Mouse (Mus musculus) cerebellum, adult 8-10 months (tissue): ENCODE results near the gene Mgme1.
A peak's percentile ranks its signal among the peaks of the same experiment; 100 is the strongest.

Experiments
- DNase-seq: peaks from one replicate; pipeline ENCODE4 v3.0.0; 2022

The Mgme1 gene

GRCm38 (mm10) chr2:144265120-144265488, 5.4 kb upstream of the Mgme1 start:
- DNase-seq: no peak

DNA sequence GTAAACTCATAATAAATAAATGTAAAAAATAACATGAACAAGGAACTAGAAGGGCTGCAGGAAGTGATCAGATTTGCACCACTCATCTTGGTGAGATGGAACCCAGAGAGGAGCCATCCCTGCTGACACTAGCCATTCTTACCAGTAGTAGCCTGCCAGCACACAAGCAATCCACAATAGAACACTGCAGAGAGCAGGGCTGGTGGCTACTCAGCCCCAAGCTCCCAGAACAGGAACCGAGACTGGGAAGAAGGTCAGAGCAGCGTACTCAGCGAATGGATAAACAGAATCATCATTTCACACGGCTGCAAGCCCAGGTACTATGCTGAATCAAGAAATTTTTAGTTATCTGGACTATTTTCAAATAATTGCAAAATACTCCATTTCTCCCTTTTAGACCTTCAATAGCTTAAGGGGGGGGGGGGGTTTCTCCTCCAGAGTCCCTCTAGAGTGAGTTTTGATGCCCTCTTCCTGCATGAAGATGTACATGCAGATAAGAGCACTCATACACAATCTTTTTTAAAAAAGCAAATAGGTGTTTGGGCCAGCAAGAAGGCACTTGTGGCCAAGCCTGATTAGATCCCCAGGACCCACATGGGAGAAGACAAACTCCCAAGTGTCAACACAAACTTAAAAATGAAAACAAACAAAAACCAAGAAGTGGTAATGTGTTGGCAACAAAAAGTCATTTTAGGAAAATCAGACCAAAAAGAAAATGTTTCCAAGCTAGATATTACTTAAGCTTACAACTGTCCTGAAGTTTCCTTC, 4.4 kb upstream of the Mgme1 start:
- DNase-seq: no peak

GRCm38 (mm10) chr2:144267004-144267730, 3.3 kb upstream of the Mgme1 start:
- DNase-seq: no peak

GRCm38 (mm10) chr2:144267731-144268015, 2.8 kb upstream of the Mgme1 start:
- no peak for DNase-seq

DNA sequence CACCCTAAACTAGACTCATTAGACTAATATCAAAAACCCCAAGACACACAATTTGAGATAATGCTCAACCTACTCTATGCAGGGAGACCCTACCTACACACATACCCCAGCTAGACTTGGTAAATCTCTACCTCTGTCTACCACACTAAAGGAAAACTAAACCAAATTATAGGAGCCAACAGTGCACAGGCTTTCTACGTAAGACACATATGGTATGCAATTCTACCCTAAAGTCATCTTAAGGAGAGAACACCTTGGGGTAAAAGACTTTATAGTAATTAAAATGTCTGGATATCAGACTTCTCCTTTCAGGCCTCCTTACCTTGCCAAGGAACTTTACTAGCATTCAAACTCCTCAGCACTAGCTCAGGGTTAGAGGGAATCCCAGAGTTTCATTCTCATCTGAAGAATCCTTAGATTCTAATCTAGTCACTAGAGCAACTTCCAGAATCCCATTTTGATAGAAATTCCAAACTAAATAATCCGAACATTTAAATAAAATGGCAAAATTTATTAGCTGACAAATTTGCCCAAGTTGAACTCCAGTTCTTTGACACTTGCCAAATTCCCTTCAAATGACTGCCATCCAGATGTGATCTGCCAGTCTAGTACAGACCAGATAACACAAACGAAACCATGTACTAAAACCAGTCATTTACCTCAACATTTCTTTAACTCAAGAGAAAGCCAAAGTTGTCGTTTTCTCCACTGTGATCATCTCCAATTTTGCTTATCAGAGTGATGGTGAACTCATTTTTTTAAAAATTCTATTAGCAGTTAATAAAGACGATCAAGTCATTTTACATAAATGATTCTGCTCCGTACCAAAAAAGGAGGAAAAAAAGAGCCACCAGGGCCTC, 1.8 kb upstream of the Mgme1 start:
- no peak for DNase-seq

DNA sequence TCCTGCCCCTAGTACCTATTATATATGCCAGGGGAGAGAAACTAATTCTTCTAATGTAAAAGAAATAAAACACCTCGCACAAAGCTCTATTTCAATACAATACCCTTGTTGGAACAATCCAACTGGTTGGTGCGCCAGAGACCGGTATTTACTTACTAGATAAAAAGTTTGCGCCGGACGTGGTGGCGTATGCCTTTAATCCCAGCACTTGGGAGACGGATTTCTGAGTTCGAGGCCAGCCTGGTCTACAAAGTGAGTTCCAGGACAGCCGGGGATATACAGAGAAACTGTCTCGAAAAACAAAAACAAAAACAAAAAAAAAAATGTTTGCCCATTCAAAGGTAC, 1.2 kb upstream of the Mgme1 start:
- no peak for DNase-seq

DNA sequence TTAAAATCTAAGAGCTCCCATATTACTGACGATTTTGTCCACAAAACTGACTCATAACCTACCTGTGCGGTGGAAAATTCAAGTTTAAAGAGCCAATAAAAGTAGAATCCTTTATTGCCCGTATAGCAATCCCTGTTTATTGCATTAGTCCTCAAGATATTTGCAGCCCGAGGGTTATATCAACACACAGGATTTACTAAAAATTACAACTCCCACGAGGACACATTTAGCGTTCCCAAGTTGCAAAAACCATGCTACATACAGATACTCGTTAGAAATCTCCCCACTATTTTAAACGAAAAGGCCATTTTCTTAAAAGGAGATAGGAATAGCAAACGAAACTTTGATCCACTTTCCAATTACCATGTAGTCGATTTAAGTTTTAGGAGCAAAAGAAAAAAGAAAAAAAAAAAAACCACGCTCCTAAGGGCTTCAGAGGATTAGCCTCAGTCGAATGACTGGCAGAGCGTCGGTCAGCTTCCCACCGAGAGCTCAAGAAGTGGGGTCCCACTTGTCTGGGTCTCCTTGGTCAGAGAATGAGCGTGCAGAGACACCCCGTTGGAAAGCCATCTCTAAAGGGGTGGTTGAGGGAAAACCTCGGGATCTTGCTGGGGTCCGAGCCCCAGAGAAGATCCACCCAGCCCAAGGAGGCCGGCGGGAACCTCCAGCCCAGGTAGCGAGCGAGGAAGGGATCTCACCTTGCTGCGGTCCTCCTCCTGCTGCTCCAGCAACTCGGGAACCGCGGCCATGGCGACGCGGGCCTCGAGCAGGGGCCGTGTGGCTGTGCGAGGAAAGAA, 586 bp upstream of the Mgme1 start:
- no peak for DNase-seq

- no peak for DNase-seq
These were observed 1.6 kb downstream of the Mgme1 start for GRCm38 (mm10) chr2:144272088-144272487.

- no peak for DNase-seq
These were observed 4.3 kb downstream of the Mgme1 start for GRCm38 (mm10) chr2:144274741-144275140.

GRCm38 (mm10) chr2:144276885-144277284, 6.4 kb downstream of the Mgme1 start:
- no peak for DNase-seq

- DNase-seq: no peak
These were observed 9.3 kb downstream of the Mgme1 start for GRCm38 (mm10) chr2:144279742-144280141.

DNA sequence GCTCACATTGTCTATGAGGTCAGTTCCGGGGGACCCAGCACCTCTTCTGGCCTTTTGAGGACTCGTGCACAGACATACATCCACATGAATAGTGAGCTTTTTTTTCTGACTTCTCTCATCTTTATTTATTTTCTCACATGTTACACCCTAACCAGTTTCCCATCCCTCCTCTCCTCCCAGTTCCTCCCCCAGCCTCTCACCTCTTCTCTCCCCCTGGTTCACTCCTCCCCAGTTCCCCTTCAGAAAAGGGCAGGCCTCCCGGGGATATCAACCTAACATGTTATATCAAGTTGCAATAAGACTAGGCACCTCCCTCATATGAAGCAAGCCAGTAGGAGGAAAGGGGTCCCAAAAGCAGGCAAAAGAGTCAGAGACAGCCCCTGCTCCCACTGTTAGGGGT, 10.1 kb downstream of the Mgme1 start:
- no peak for DNase-seq

- no peak for DNase-seq
These were observed 11.0 kb downstream of the Mgme1 start for GRCm38 (mm10) chr2:144281417-144281816.

DNA sequence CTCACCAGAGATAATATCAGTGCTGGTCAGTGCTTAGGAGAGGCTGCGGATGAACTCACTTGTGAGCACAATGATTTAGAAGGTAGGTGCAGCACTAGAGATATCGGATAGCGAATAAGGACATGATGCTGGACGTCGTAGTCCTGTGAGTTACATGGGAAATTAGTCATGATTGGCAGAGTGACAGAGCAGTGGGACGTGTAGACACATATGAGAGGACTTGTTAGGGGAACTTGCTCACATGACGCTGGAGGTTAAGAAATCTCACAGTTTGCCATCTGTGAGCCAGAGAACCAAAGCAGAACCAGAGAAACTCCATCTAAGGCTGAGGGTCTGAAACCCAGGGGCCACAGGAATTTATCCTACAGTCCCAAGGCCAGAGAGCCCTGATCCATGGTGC, 19.9 kb downstream of the Mgme1 start:
- DNase-seq: no peak

GRCm38 (mm10) chr2:144291600-144292305, 21.3 kb downstream of the Mgme1 start:
- no peak for DNase-seq

GRCm38 (mm10) chr2:144295145-144295735, 24.8 kb downstream of the Mgme1 start:
- DNase-seq: no peak

DNA sequence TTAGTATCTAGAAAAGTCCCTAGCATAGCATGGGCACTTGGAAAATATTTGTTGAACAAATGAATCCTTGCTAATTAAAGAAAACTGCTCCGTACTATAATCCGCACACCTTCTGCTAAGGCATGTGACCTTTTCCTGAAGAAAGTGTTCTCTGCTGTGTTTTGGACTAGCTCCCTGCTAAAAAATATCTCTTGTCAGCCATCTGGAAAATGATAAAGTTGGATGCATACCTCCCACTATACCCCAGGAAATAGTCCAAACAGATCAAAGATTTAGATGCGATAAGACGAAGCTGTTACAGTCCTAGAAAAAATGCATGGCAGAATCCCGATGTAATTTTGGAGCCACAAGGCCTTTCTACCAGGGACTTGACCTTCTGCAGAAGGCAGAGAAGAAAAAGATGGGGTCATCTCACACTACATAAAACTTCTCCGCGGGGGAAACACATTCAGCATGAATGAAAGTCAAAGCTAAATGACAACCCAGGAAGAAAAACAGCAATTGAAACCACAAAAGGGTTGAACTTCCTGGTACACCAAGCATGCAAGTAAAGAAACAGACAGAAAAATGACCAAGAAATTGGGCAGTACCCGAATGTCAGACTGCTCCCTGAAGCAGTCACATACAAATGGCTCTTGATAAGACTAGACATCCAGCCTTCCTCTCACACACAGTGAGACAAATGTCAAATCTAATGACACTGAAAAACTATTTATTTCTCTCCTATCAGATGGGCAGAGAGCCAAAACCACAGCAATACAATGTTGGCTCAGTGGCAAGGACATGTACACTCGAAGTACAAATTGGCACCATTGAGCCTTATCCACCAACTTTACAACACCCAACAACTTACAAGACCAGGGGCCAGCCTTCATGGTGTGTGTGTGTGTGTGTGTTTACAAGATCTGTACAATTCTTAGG, 29.5 kb downstream of the Mgme1 start:
- DNase-seq: no peak

- DNase-seq: no peak
These were observed 30.6 kb downstream of the Mgme1 start for GRCm38 (mm10) chr2:144301101-144301500.

DNA sequence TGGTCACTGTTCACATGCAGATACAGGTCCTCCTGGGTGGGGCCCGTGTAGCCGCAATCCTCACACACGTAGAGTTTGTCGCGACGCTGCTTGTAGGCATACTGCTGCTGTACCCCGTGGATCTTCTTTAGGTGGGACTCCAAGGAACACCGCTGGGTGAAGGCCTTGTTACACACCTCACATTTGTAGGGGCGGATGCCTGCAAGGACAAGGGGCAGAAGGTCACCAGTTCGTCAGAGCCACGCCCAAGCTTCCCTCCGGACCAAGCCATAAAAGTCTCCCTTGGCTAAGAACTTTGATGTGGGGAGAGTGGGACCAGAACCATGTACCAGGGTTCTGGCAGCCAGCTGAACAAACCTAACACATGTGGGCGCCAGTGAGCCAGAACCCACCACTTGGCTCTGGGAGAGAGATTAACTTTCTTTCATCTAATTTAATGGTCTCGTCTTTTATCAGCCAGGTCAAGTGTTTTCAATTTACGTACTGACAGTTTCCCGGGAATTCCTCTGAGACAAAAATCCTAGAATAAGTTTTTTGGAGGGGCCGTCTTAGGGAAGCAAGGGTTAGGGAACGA, 35.3 kb downstream of the Mgme1 start:
- no peak for DNase-seq

DNA sequence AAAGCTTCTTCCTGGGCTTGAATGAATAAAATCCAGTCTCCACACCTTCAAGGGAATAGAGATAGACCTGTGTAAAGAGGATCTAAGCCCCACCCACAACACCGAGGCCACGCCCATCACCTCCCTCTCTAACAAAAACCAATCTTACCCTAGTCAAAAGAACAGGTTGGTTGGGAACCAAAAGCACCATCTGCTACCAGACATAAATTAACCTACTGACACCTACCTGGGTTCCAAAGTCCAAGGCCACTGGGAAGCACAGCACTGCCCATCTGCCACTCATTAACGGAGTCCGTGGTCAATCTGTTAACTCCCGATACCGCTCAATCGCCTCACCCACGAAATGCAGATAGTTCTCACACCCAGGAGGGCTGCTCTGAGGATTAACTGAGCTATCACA, 38.1 kb downstream of the Mgme1 start:
- DNase-seq: peak; percentile 66

DNA sequence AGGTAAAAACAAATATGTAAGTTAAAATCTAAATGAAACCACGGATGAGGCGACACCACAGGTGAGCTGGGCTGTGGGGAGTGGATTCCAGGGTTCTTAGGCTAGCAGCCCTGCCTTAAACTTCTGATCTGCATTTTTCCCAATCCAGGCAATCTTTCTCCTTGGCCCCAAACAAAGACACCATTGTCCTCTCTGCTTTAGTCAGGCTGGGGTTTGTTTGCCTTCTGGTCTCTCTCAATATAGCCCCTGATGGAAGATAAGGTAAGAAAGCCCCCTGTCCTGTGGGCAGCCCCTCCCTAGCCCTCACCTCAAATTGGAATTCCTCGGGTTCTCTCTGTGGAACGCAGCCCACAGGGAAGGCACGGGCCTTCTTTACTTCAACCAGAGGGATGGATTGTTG, 39.8 kb downstream of the Mgme1 start:
- no peak for DNase-seq
